ENCODE assay signal across 14 mouse cellular contexts in the genomic region with DNA sequence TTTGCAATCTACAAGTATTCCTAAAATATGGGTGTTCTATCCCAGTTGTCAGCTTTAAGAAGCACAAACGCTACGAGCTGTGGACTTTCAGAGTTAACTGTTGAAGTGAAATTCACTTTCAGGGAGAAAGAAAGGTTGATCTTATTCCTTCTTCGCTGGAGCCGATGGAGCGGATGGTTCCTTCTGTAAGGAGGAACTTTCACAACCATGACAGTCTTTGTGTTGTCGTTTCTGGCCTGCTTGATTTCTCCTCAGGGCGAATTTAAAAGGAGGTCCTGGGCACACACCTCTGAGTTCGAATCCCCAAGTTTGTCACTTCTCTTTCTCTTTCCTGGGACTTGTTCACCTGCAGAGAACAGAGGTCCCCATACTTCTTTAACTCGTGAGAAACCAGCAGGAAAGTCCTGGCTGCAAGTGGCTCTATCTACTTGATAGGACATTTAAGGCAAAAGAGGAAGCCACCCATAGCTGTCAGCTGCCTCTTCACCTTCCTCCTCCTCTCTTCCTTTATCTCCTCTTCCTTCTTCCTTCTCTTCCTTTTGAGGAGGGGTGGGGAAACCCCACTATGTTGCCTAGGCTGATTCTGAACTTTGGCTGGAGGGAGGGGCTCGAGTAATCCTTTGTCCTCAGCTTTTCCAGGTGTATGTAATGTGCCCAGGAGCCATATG.
DNase-seq lines count a peak whose midpoint lies in the region; ATAC-seq and TF ChIP-seq lines count a peak whose summit lies in the region.
"Had no signal": no experiment of that assay in that cellular context is flagged by ENCODE, and none has a peak within 500 bp of the region (broad histone marks: within the 10 kb centered on the region; RNA-seq: fewer than 3 reads in every experiment).

No protein-coding gene starts in this region.

- no peaks in the 10 kb centered on the region for H3K79me2 ChIP-seq in MEL (ENCODE audit: control insufficient read depth, insufficient read depth, low read length, poor library complexity)

- no peak for TF ChIP-seq POLR2A in MEL (IDR thresholded peaks at IDR 0.05; ENCODE audit: control insufficient read depth in 1 of 2, insufficient read depth in 1 of 2, low read depth in 1 of 2, low read length in 2 of 2, poor library complexity in 1 of 2)
- no peak for TF ChIP-seq POLR2A in bone marrow, adult 2 months (IDR thresholded peaks at IDR 0.05; ENCODE audit: borderline replicate concordance, control insufficient read depth, low read depth, low read length)

- no peak for TF ChIP-seq CTCF in MEL (IDR thresholded peaks at IDR 0.05 in 2 of 3, conservative IDR thresholded peaks at IDR 0.05 in 1 of 3; ENCODE audit: control insufficient read depth in 1 of 3, insufficient read depth in 1 of 3, low read depth in 2 of 3, low read length in 3 of 3, poor library complexity in 1 of 3, severe bottlenecking in 1 of 3)
- no peak for TF ChIP-seq CTCF in bone marrow, adult 2 months (IDR thresholded peaks at IDR 0.05; ENCODE audit: control insufficient read depth, insufficient read depth, low read length)

- peak overlapping the region; percentile 26; the same call in 1 of the 2 replicates for H3K4me2 ChIP-seq in kidney, embryonic 16.5 days (replicated peaks; ENCODE audit: low read depth, low read length)
- no peak overlapping the region for H3K4me2 ChIP-seq in hindbrain, embryonic 12.5 days (replicated peaks)
- H3K4me2 ChIP-seq: forebrain, embryonic 13.5 days; midbrain, embryonic 12.5 days; neural tube, embryonic 15.5 days had no signal

- TF ChIP-seq RAD21 in MEL (IDR thresholded peaks at IDR 0.05; ENCODE audit: low read depth, low read length), result no peak

- H3K36me3 ChIP-seq in kidney, embryonic 16.5 days (ENCODE audit: insufficient read depth, low read length), result no peaks in the 10 kb centered on the region
- peaks cover 0 to 12% of the 10 kb centered on the region in 2 experiments; a peak in 2 of 4 replicates for H3K36me3 ChIP-seq in MEL (ENCODE audit: control insufficient read depth in 1 of 2, insufficient read depth in 2 of 2, low read length in 2 of 2)
- no peaks in the 10 kb centered on the region for H3K36me3 ChIP-seq in hindbrain, embryonic 12.5 days
- H3K36me3 ChIP-seq: midbrain, embryonic 12.5 days; neural tube, embryonic 15.5 days had no signal

- ATAC-seq in kidney, embryonic 16.5 days (ENCODE audit: low FRiP score, low TSS enrichment), result no peak
- ATAC-seq in monocyte, adult 5-6 weeks (replicated peaks; ENCODE audit: insufficient number of reproducible peaks, low FRiP score, low TSS enrichment, poor library complexity, severe bottlenecking), result peak; percentile 50; the same call in 1 of the 2 replicates
- ATAC-seq in hindbrain, embryonic 12.5 days (ENCODE audit: low FRiP score), result no peak
- ATAC-seq: forebrain, embryonic 13.5 days; inflammation-experienced regulatory T-cells, adult 6 months had no signal

- no peak for DNase-seq in kidney, postnatal 36 days
- peak; percentile 58 for DNase-seq in MEL (ENCODE audit: low read depth, low spot score)
- DNase-seq in cerebellum, adult 11 months, result no peak
- DNase-seq: cerebellum, postnatal 14 days; gastrocnemius, postnatal 25 days had no signal

- 73% methylated on average over 10 of the region's 10 CpGs for WGBS in kidney, embryonic 16.5 days
- 36% methylated on average over 10 of the region's 10 CpGs for WGBS in bone marrow, adult 2 months
- WGBS in hindbrain, embryonic 12.5 days, result 79% methylated on average over 10 of the region's 10 CpGs

- H3K9me3 ChIP-seq in kidney, embryonic 16.5 days (ENCODE audit: low read length), result no peaks in the 10 kb centered on the region
- H3K9me3 ChIP-seq in MEL (replicated peaks; ENCODE audit: insufficient read depth, low read length), result no peaks in the 10 kb centered on the region
- no peaks in the 10 kb centered on the region for H3K9me3 ChIP-seq in hindbrain, embryonic 12.5 days (replicated peaks)
- H3K9me3 ChIP-seq: forebrain, embryonic 13.5 days; midbrain, embryonic 12.5 days; neural tube, embryonic 15.5 days had no signal

- H3K4me1 ChIP-seq in kidney, embryonic 16.5 days (ENCODE audit: insufficient read depth, low read length), result peaks cover 11% of the 10 kb centered on the region; the same call in 1 of the 2 replicates
- peaks cover 0 to 14% of the 10 kb centered on the region in 2 experiments; a peak in 3 of 4 replicates for H3K4me1 ChIP-seq in MEL (ENCODE audit: control insufficient read depth in 1 of 2, insufficient read depth in 2 of 2, low read length in 2 of 2)
- H3K4me1 ChIP-seq in bone marrow, adult 2 months (ENCODE audit: control insufficient read depth, insufficient read depth, low read length), result no peaks in the 10 kb centered on the region; the same call in 1 of the 2 replicates
- peaks cover 4% of the 10 kb centered on the region; the same call in 1 of the 2 replicates for H3K4me1 ChIP-seq in hindbrain, embryonic 12.5 days
- H3K4me1 ChIP-seq: forebrain, embryonic 13.5 days; midbrain, embryonic 12.5 days; neural tube, embryonic 15.5 days had no signal

- TF ChIP-seq EP300 in MEL (IDR thresholded peaks at IDR 0.05; ENCODE audit: low read depth in 1 of 2, low read length in 2 of 2), result peak; percentile 48 to 53; a peak in 2 of 4 replicates

- no peak overlapping the region for H3K27ac ChIP-seq in kidney, embryonic 16.5 days (ENCODE audit: low read length)
- H3K27ac ChIP-seq in MEL (ENCODE audit: control insufficient read depth, low read depth, low read length), result peak overlapping the region; percentile 50
- peak overlapping the region; percentile 27; the same call in 1 of the 2 replicates for H3K27ac ChIP-seq in bone marrow, adult 2 months (ENCODE audit: control insufficient read depth, insufficient read depth, low read depth, low read length, poor library complexity)
- no peak overlapping the region for H3K27ac ChIP-seq in hindbrain, embryonic 12.5 days
- H3K27ac ChIP-seq: forebrain, embryonic 13.5 days; midbrain, embryonic 12.5 days; neural tube, embryonic 15.5 days had no signal

- no peak overlapping the region for H3K4me3 ChIP-seq in kidney, embryonic 16.5 days (ENCODE audit: low read length)
- no peak overlapping the region for H3K4me3 ChIP-seq in MEL (ENCODE audit: control insufficient read depth in 1 of 2, insufficient read depth in 1 of 2, low read depth in 2 of 2, low read length in 2 of 2)
- no peak overlapping the region for H3K4me3 ChIP-seq in bone marrow, adult 2 months (replicated peaks; ENCODE audit: control insufficient read depth, low read depth, low read length)
- H3K4me3 ChIP-seq in hindbrain, embryonic 12.5 days, result no peak overlapping the region
- H3K4me3 ChIP-seq: forebrain, embryonic 13.5 days; midbrain, embryonic 12.5 days; myocyte; neural tube, embryonic 15.5 days had no signal

- no peaks in the 10 kb centered on the region for H3K27me3 ChIP-seq in kidney, embryonic 16.5 days (ENCODE audit: insufficient read depth, low read length)
- no peaks in the 10 kb centered on the region for H3K27me3 ChIP-seq in MEL (ENCODE audit: control insufficient read depth in 1 of 2, insufficient read depth in 2 of 2, low read length in 2 of 2)
- no peaks in the 10 kb centered on the region for H3K27me3 ChIP-seq in hindbrain, embryonic 12.5 days
- H3K27me3 ChIP-seq: forebrain, embryonic 13.5 days; midbrain, embryonic 12.5 days; neural tube, embryonic 15.5 days had no signal

- no peak overlapping the region for H3K9ac ChIP-seq in kidney, embryonic 16.5 days (replicated peaks; ENCODE audit: low read length)
- no peak overlapping the region for H3K9ac ChIP-seq in MEL (ENCODE audit: control insufficient read depth, low read depth, low read length, poor library complexity, severe bottlenecking)
- H3K9ac ChIP-seq in hindbrain, embryonic 12.5 days, result no peak overlapping the region
- H3K9ac ChIP-seq: forebrain, embryonic 13.5 days; midbrain, embryonic 12.5 days; neural tube, embryonic 15.5 days had no signal

TF ChIP-seq in MEL, 35 proteins besides CTCF, POLR2A, EP300 and RAD21:
- TF ChIP-seq ETS1 (IDR thresholded peaks at IDR 0.05; ENCODE audit: low read depth, low read length) (0 out of 2 replicates have a peak, but pooled peaks have one; percentile 46), CHD2 (IDR thresholded peaks at IDR 0.05; ENCODE audit: low read length) (no peak), BHLHE40 (IDR thresholded peaks at IDR 0.05; ENCODE audit: borderline replicate concordance, low read depth, low read length) (no peak), RCOR1 (IDR thresholded peaks at IDR 0.05; ENCODE audit: low read depth, low read length) (peak; percentile 34; the same call in 1 of the 2 replicates), NRF1 (IDR thresholded peaks at IDR 0.05; ENCODE audit: insufficient read depth, low read depth, low read length, poor library complexity, severe bottlenecking) (no peak), GATA1 (IDR thresholded peaks at IDR 0.05; ENCODE audit: low read depth, low read length) (peak; percentile 63)

Comparison
In these comparisons a context has a peak if more than half of its experiments do, and no peak if none do; other contexts are left out.
1. H3K27ac ChIP-seq: peak in MEL (single experiment) and bone marrow, adult 2 months (single experiment); none in kidney, embryonic 16.5 days (single experiment) and hindbrain, embryonic 12.5 days (single experiment).